Mouse (Mus musculus): Measurements from ENCODE around the gene Olfr118. TPM values are rescaled to one million over a fixed set of nuclear protein-coding genes. Genes with fewer than 3 reads are reported as not detected.
"Not testable (repeated sequence)": the region's sequence is repeated elsewhere in the genome, so short reads cannot be mapped to it uniquely, and the experiment has no call there.

Gene Olfr118
- not detected for total RNA-seq (2021)

DNA sequence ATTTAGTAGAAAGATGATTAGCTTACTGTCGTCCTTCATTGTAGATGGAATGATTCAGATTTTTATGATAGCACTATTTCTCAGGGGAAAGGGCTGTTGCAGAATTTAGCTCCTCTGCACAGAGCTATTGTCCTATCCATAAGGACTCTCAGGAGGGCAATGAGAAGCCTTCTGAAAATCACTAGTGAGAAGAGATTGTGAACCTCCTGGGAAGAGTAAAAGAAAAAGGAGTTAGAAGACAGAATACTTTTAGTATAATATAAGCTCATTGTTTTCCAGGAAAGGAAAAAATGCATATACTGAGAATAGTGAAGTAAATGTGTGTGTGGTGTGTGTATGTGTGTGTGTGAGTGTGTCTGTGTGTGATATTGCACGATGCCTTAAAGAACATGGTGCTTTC, at the start of gene Olfr118:
TSS of gene Olfr118 (plus strand) at position 301 of the 400 bp plus-strand sequence.
- no peak for DNase-seq (ENCODE audit: low spot score in 2 of 2)
- intact Hi-C loops (cut with DNase I): no loop called here

DNA sequence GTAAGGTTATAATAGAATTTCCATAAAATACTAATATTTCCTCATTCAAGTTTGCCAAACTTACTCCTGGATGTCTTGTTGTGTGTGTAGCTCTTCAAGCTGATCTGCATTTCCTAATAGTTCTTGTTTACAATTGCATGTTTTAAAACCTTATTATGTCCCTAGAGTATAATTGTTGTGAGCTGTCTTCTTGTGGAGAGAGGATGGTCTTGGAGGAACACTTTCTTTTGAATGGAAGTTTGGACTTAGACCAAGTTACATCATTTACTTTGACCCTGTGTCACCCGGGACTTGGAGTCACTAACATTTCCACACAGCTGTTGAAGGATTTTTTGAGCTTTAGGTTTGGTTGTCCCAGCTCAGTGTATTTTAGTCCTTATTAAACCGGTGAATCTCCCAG, 39.8 kb upstream of the Olfr118 start, which contains the start of the genes Olfr115 and Olfr116:
TSS of gene Olfr115 (minus strand) at position 101 of the 400 bp plus-strand sequence.
TSS of gene Olfr116 (minus strand) at position 191 of the 400 bp plus-strand sequence.
- intact Hi-C loops (cut with DNase I): no loop called here
- no peak for DNase-seq (ENCODE audit: low spot score in 2 of 2)

DNA sequence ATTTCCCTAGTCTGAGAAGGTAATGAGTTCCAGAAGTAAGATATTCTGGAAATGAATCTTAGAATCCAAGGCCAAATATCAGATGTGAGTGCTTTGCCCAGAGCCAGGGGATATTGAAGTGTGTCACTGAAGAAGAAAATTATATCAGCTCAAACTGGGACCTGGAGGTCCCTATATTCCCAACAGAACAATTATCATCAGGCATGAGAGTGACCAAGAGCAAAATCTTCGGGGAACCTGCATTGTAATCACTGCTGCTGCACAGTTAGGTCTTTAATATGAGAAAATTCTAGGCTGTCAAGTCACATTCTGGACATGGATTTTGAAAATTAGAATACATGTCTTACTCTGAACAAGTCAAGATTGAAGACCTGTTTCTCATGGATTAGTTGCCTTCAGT, 3.1 kb upstream of the Olfr118 start, which contains the start of gene Olfr117:
TSS of gene Olfr117 (minus strand) at position 101 of the 400 bp plus-strand sequence.
- no peak for DNase-seq (ENCODE audit: low spot score in 2 of 2)
- intact Hi-C loops (cut with DNase I): no loop called here

DNA sequence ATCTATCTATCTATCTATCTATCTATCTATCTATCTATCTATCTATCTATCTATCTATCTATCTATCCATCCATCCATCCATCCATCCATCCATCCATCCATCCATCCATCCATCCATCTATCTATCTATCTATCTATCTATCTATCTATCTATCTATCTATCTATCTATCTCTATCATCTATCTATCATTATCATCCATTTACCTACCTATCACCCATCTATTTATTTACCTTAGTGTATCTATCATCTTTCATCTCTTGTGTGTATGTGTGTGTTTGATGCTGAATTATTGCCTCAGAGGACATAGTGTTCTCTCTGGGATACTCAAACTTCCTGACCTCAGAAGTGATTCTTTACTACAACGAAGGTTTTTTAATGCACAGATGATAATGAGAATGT, 29.5 kb downstream of the Olfr118 start, which contains the start of gene Olfr119:
TSS of gene Olfr119 (plus strand) at position 301 of the 400 bp plus-strand sequence.
- not testable (repeated sequence) for DNase-seq (ENCODE audit: low spot score in 2 of 2)

DNA sequence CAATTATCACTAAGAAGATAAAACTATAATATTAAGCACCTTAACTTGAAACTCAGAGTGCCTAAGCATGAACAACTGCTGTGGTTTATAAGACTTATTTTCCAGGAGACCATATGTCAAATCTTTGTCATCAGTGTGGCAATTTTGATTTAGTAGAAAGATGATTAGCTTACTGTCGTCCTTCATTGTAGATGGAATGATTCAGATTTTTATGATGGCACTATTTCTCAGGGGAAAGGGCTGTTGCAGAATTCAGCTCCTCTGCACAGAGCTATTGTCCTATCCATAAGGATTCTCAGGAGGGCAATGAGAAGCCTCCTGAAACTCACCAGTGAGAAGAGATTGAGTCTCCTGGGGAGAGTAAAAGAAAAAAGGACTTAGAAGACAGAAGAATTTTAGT, 54.7 kb downstream of the Olfr118 start, which contains the start of gene Olfr120:
TSS of gene Olfr120 (plus strand) at position 301 of the 400 bp plus-strand sequence.
- DNase-seq (ENCODE audit: low spot score in 2 of 2): no peak
- intact Hi-C loops (cut with DNase I): no loop called here

More for the DNA sequence above, 29.5 kb downstream of the Olfr118 start, which contains the start of gene Olfr119:
- intact Hi-C loops (cut with DNase I): not testable (repeated sequence)

Other genes with a start within 250 kb of the Olfr118 start
- not detected for gene Olfr108, start 221.5 kb upstream of the Olfr118 start, total RNA-seq (2021)
- not detected for gene Olfr109, start 208.1 kb upstream of the Olfr118 start, total RNA-seq (2021)
- not detected for gene H2-M2, start 183.4 kb upstream of the Olfr118 start, total RNA-seq (2021)
- under 1 TPM in 1 of 2 experiments, not detected in 1; 0.22 TPM for gene Olfr110, start 174.5 kb upstream of the Olfr118 start, total RNA-seq (2021)
- under 1 TPM in 1 of 2 experiments, not detected in 1; 0.17 TPM for gene Olfr111, start 159.0 kb upstream of the Olfr118 start, total RNA-seq (2021)
- not detected for gene Olfr112, start 97.5 kb upstream of the Olfr118 start, total RNA-seq (2021)
- not detected for gene Olfr113, start 89.3 kb upstream of the Olfr118 start, total RNA-seq (2021)
- not detected for gene Olfr114, start 74.2 kb upstream of the Olfr118 start, total RNA-seq (2021)
- not detected for gene Olfr115, start 39.9 kb upstream of the Olfr118 start, total RNA-seq (2021)
- gene Olfr116, start 39.8 kb upstream of the Olfr118 start, total RNA-seq (2021): not detected
- gene Olfr117, start 3.2 kb upstream of the Olfr118 start, total RNA-seq (2021): not detected
- not detected for gene Olfr119, start 29.6 kb downstream of the Olfr118 start, total RNA-seq (2021)
- gene Olfr120, start 54.8 kb downstream of the Olfr118 start, total RNA-seq (2021): not detected
- gene Olfr121, start 81.9 kb downstream of the Olfr118 start, total RNA-seq (2021): not detected
- gene Olfr122, start 101.6 kb downstream of the Olfr118 start, total RNA-seq (2021): not detected
- gene Olfr123, start 126.5 kb downstream of the Olfr118 start, total RNA-seq (2021): not detected
- gene Olfr124, start 132.9 kb downstream of the Olfr118 start, total RNA-seq (2021): not detected
- not detected for gene Olfr125, start 166.0 kb downstream of the Olfr118 start, total RNA-seq (2021)
- not detected for gene Olfr126, start 180.5 kb downstream of the Olfr118 start, total RNA-seq (2021)
- not detected for gene Olfr127, start 233.4 kb downstream of the Olfr118 start, total RNA-seq (2021)